In genomic region chr8:122819776-122820175, GRCm38 (mm10) we compare ENCODE assay signal across 17 mouse cellular contexts. TPM values are rescaled to one million over a fixed set of nuclear protein-coding genes. Genes with fewer than 3 reads are reported as not detected.
"Had no signal": no experiment of that assay in that cellular context is flagged by ENCODE, and none has a peak within 500 bp of the region (broad histone marks: within the 10 kb centered on the region; RNA-seq: fewer than 3 reads in every experiment).

No protein-coding gene starts in this region.

- H3K27me3 ChIP-seq: neural tube, embryonic 12.5 days had no signal

- H3K27ac ChIP-seq: left cerebral cortex, adult 2 months; limb, embryonic 10.5 days; liver, embryonic 15.5 days; midbrain, embryonic 10.5 days; neural tube, embryonic 12.5 days had no signal

- ATAC-seq: inflammation-experienced regulatory T-cells, adult 6 months; intestine, postnatal 0 days; lung, postnatal 0 days had no signal

- H3K4me1 ChIP-seq: liver, embryonic 15.5 days had no signal

- H3K4me2 ChIP-seq: liver, embryonic 11.5 days; liver, embryonic 15.5 days; neural tube, embryonic 12.5 days had no signal

- H3K4me3 ChIP-seq: left cerebral cortex, adult 2 months; limb, embryonic 10.5 days; liver, embryonic 15.5 days; midbrain, embryonic 10.5 days; myocyte; neural tube, embryonic 12.5 days had no signal

- H3K9me3 ChIP-seq: limb, embryonic 10.5 days; liver, embryonic 15.5 days; midbrain, embryonic 10.5 days; neural tube, embryonic 12.5 days had no signal

- H3K9ac ChIP-seq: liver, embryonic 15.5 days; neural tube, embryonic 12.5 days had no signal

- H3K36me3 ChIP-seq: liver, embryonic 15.5 days; midbrain, embryonic 10.5 days had no signal

- DNase-seq: kidney, postnatal 14 days; lung, adult 2 months; lung, postnatal 36 days; right cerebral cortex, adult 18-20 months; right cerebral cortex, postnatal 25 days; thymus, postnatal 4 days had no signal

RNA-seq across cellular contexts. Expression of gene Cdh15, which starts 28.0 kb away (rescaled TPM):
- polyA plus RNA-seq: small intestine, adult 2 months had no signal
